Mouse (Mus musculus): ENCODE data around the gene Zfp219. TPM values are rescaled to one million over a fixed set of nuclear protein-coding genes. Genes with fewer than 3 reads are reported as not detected.

The Zfp219 gene
- total and polyA plus RNA-seq, 3 experiments = 36.3 to 46.9 TPM; not detected in 1

- TF ChIP-seq POLR2AphosphoS2 (IDR thresholded peaks at IDR 0.05; ENCODE audit: low read length) (no peak), GATA1 (IDR thresholded peaks at IDR 0.05; ENCODE audit: low read depth, low read length) (peak; percentile 91), SIN3A (IDR thresholded peaks at IDR 0.05; ENCODE audit: low read length) (peak; percentile 87), MAX (IDR thresholded peaks at IDR 0.05; ENCODE audit: low read length) (no peak), TBP (IDR thresholded peaks at IDR 0.05; ENCODE audit: low read depth, low read length) (peak; percentile 48; the same call in 1 of the 2 replicates), ETS1 (IDR thresholded peaks at IDR 0.05; ENCODE audit: low read depth, low read length) (peak; percentile 99), BHLHE40 (IDR thresholded peaks at IDR 0.05; ENCODE audit: borderline replicate concordance, low read depth, low read length) (peak; percentile 61; the same call in 1 of the 2 replicates), SMC3 (IDR thresholded peaks at IDR 0.05; ENCODE audit: low read depth, low read length) (no peak), TCF12 (IDR thresholded peaks at IDR 0.05; ENCODE audit: low read depth, low read length) (peak; percentile 79), MXI1 (IDR thresholded peaks at IDR 0.05; ENCODE audit: low read depth, low read length) (no peak; the same call in 1 of the 2 replicates), TAL1 (IDR thresholded peaks at IDR 0.05; ENCODE audit: low read length) (peak; percentile 65), HCFC1 (IDR thresholded peaks at IDR 0.05; ENCODE audit: low read depth, low read length) (no peak), EP300 (IDR thresholded peaks at IDR 0.05; ENCODE audit: low read depth in 1 of 2, low read length in 2 of 2) (peak; percentile 34 to 80; a peak in 3 of 4 replicates), RCOR1 (IDR thresholded peaks at IDR 0.05; ENCODE audit: low read depth, low read length) (peak; percentile 80), UBTF (IDR thresholded peaks at IDR 0.05; ENCODE audit: borderline replicate concordance, insufficient read depth, low read depth, low read length) (no peak), MAFK (IDR thresholded peaks at IDR 0.05; ENCODE audit: borderline replicate concordance, low read depth, low read length) (no peak)
- peak overlapping the region; percentile 88 for H3K9ac ChIP-seq (ENCODE audit: control insufficient read depth, low read depth, low read length, poor library complexity, severe bottlenecking)
- H3K36me3 ChIP-seq (ENCODE audit: control insufficient read depth in 1 of 2, insufficient read depth in 2 of 2, low read length in 2 of 2) = peaks cover 0 to 25% of the 10 kb centered on the region in 2 experiments; a peak in 2 of 4 replicates
- H3K27ac ChIP-seq (ENCODE audit: control insufficient read depth, low read depth, low read length) = peak overlapping the region; percentile 94
- peak overlapping the region; percentile 6 to 32 for H3K4me3 ChIP-seq (ENCODE audit: control insufficient read depth in 1 of 2, insufficient read depth in 1 of 2, low read depth in 2 of 2, low read length in 2 of 2)
- peak; percentile 89 for DNase-seq (ENCODE audit: low read depth, low spot score)
- no peaks in the 10 kb centered on the region for H3K27me3 ChIP-seq (ENCODE audit: control insufficient read depth in 1 of 2, insufficient read depth in 2 of 2, low read length in 2 of 2)
- no peaks in the 10 kb centered on the region for H3K9me3 ChIP-seq (replicated peaks; ENCODE audit: insufficient read depth, low read length)
- H3K4me1 ChIP-seq (ENCODE audit: control insufficient read depth in 1 of 2, insufficient read depth in 2 of 2, low read length in 2 of 2) = peaks cover 9 to 32% of the 10 kb centered on the region in 2 experiments
- peaks cover 14% of the 10 kb centered on the region for H3K79me2 ChIP-seq (ENCODE audit: control insufficient read depth, insufficient read depth, low read length, poor library complexity)
Measured at GRCm38 (mm10) chr14:52021568-52022212, 1.2 kb upstream of the Zfp219 start.

- TF ChIP-seq MYC (IDR thresholded peaks at IDR 0.05; ENCODE audit: low read depth, low read length) = peak; percentile 75
- TF ChIP-seq TCF12 (IDR thresholded peaks at IDR 0.05; ENCODE audit: low read depth, low read length) = 0 out of 2 replicates have a peak, but pooled peaks have one; percentile 7
- 0 out of 2 replicates have a peak, but pooled peaks have one; percentile 13 for TF ChIP-seq CHD1 (IDR thresholded peaks at IDR 0.05; ENCODE audit: low read depth, low read length)
- TF ChIP-seq ZKSCAN1 (IDR thresholded peaks at IDR 0.05; ENCODE audit: low read depth, low read length) = no peak
- no peak for TF ChIP-seq POLR2AphosphoS5 (IDR thresholded peaks at IDR 0.05; ENCODE audit: borderline replicate concordance, low read depth, low read length)
- TF ChIP-seq MAX (IDR thresholded peaks at IDR 0.05; ENCODE audit: low read length) = peak; percentile 50; the same call in 1 of the 2 replicates
- no peak; the same call in 1 of the 2 replicates for TF ChIP-seq USF1 (IDR thresholded peaks at IDR 0.05; ENCODE audit: low read depth, low read length)
- TF ChIP-seq MYB (IDR thresholded peaks at IDR 0.05; ENCODE audit: low read depth, low read length) = no peak
- no peak for TF ChIP-seq KAT2A (conservative IDR thresholded peaks at IDR 0.05; ENCODE audit: low read depth, low read length)
- TF ChIP-seq GABPA (IDR thresholded peaks at IDR 0.05; ENCODE audit: low read depth, low read length) = no peak
- TF ChIP-seq BHLHE40 (IDR thresholded peaks at IDR 0.05; ENCODE audit: borderline replicate concordance, low read depth, low read length) = peak; percentile 87
- no peak for TF ChIP-seq E2F4 (IDR thresholded peaks at IDR 0.05; ENCODE audit: borderline replicate concordance, low read depth, low read length)
- no peak for TF ChIP-seq MEF2A (IDR thresholded peaks at IDR 0.05; ENCODE audit: extremely low read depth, insufficient replicate concordance, low read depth, low read length, poor library complexity, severe bottlenecking)
- 0 out of 2 replicates have a peak, but pooled peaks have one; percentile 12 for TF ChIP-seq ETS1 (IDR thresholded peaks at IDR 0.05; ENCODE audit: low read depth, low read length)
- no peak; the same call in 1 of the 2 replicates for TF ChIP-seq MXI1 (IDR thresholded peaks at IDR 0.05; ENCODE audit: low read depth, low read length)
- TF ChIP-seq SMC3 (IDR thresholded peaks at IDR 0.05; ENCODE audit: low read depth, low read length) = no peak
- 0 out of 2 replicates have a peak, but pooled peaks have one; percentile 17 for TF ChIP-seq ZMIZ1 (IDR thresholded peaks at IDR 0.05; ENCODE audit: low read depth, low read length)
- TF ChIP-seq TBP (IDR thresholded peaks at IDR 0.05; ENCODE audit: low read depth, low read length) = no peak
- H3K4me1 ChIP-seq (ENCODE audit: control insufficient read depth in 1 of 2, insufficient read depth in 2 of 2, low read length in 2 of 2) = peaks cover 9 to 37% of the 10 kb centered on the region in 2 experiments
- H3K27me3 ChIP-seq (ENCODE audit: control insufficient read depth in 1 of 2, insufficient read depth in 2 of 2, low read length in 2 of 2) = no peaks in the 10 kb centered on the region
- peak overlapping the region; percentile 6 to 32 for H3K4me3 ChIP-seq (ENCODE audit: control insufficient read depth in 1 of 2, insufficient read depth in 1 of 2, low read depth in 2 of 2, low read length in 2 of 2)
- peaks cover 14% of the 10 kb centered on the region for H3K79me2 ChIP-seq (ENCODE audit: control insufficient read depth, insufficient read depth, low read length, poor library complexity)
- H3K36me3 ChIP-seq (ENCODE audit: control insufficient read depth in 1 of 2, insufficient read depth in 2 of 2, low read length in 2 of 2) = peaks cover 0 to 30% of the 10 kb centered on the region in 2 experiments; a peak in 2 of 4 replicates
- H3K9ac ChIP-seq (ENCODE audit: control insufficient read depth, low read depth, low read length, poor library complexity, severe bottlenecking) = peak overlapping the region; percentile 88
- H3K27ac ChIP-seq (ENCODE audit: control insufficient read depth, low read depth, low read length) = peak overlapping the region; percentile 94
- peak; percentile 71 for DNase-seq (ENCODE audit: low read depth, low spot score)
- no peaks in the 10 kb centered on the region for H3K9me3 ChIP-seq (replicated peaks; ENCODE audit: insufficient read depth, low read length)
Measured at GRCm38 (mm10) chr14:52021138-52021529, 601 bp upstream of the Zfp219 start.

Data from MEL (cell line).